Mouse (Mus musculus): Measurements from ENCODE around the gene Ccar1.

DNA sequence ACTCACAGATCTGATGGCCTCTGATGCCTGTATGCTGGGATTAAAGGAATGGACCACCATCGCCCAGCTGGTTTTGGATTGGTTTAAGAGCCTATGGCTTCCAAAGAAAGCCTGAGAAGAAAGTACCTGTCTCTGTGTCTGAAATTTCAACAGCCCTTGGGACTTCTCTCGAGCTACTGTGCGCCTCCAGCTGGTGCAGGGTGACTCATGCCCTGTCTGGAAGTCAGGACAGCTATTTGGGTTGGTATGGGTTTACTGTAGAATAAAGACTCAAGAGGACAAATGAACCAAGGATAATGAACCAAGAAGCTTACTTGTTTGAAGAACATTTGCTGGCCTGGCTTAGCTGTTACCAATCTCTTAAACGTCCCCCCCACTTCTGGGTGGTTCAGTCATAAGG, 88.5 kb downstream of the Ccar1 start:
- TF ChIP-seq CTCF (IDR thresholded peaks at IDR 0.05; ENCODE audit: low read depth) (no peak), EP300 (IDR thresholded peaks at IDR 0.05; ENCODE audit: low read depth) (no peak)

Measured in liver, postnatal 0 days (tissue).